Mouse (Mus musculus): ENCODE results near the gene Fbxo30.

GRCm38 (mm10) chr10:11309866-11310265 is 28.7 kb downstream of the Fbxo30 start:
- no peak for TF ChIP-seq CTCF (IDR thresholded peaks at IDR 0.05; ENCODE audit: low read depth)
- TF ChIP-seq EP300 (IDR thresholded peaks at IDR 0.05; ENCODE audit: low read depth): no peak
